Comparison of ENCODE assay signal across 12 mouse cellular contexts in the genomic region with DNA sequence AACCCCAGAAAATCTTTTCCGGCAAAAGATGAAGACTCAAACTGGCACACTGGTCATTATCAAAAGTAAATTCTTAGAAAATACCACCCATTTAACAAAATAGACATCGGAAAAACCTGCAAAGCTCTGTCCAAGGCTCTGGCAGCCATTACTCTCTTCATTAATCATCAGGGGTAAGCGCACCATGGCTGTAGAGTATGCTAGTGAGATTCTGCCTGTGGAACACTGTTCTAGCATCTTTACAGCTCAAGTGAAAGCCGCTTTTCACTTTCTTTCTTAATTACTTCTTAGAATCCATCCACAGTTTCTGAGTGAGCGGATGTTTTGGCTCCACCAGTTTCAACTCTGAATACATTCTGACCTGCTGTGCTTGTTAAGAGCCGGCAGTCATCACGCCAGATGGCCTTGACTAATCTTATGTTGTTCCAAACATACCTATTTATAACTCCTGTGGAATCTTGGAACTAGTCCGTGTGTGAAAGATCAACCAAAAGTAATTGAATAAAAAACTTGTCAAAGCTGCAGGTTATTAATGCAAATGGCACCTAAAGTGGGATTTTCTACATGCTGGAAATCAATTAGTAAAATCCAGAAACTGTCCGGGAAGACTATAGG.
DNase-seq lines count a peak whose midpoint lies in the region; ATAC-seq lines count a peak whose summit lies in the region.
"Had no signal": no experiment of that assay in that cellular context is flagged by ENCODE, and none has a peak within 500 bp of the region (broad histone marks: within the 10 kb centered on the region; RNA-seq: fewer than 3 reads in every experiment).

No protein-coding gene starts in this region.

- 56% methylated on average over 9 of the region's 9 CpGs for WGBS in hindbrain, embryonic 15.5 days
- 74% methylated on average over 9 of the region's 9 CpGs for WGBS in hindbrain, embryonic 11.5 days

- no peaks in the 10 kb centered on the region for H3K27me3 ChIP-seq in hindbrain, embryonic 15.5 days
- no peaks in the 10 kb centered on the region for H3K27me3 ChIP-seq in hindbrain, embryonic 11.5 days (ENCODE audit: control insufficient read depth, insufficient read depth, low read length)
- H3K27me3 ChIP-seq: limb, embryonic 12.5 days; stomach, embryonic 15.5 days had no signal

- no peaks in the 10 kb centered on the region for H3K9me3 ChIP-seq in hindbrain, embryonic 15.5 days
- H3K9me3 ChIP-seq in hindbrain, embryonic 11.5 days (ENCODE audit: control insufficient read depth, low read length): no peaks in the 10 kb centered on the region
- H3K9me3 ChIP-seq: limb, embryonic 12.5 days; stomach, embryonic 15.5 days had no signal

- H3K27ac ChIP-seq in hindbrain, embryonic 15.5 days (replicated peaks): no peak overlapping the region
- H3K27ac ChIP-seq in hindbrain, embryonic 11.5 days (ENCODE audit: low read depth, low read length): no peak overlapping the region
- H3K27ac ChIP-seq: layer of hippocampus, adult 2 months; limb, embryonic 12.5 days; stomach, embryonic 15.5 days had no signal

- no peak overlapping the region for H3K9ac ChIP-seq in hindbrain, embryonic 15.5 days
- no peak overlapping the region for H3K9ac ChIP-seq in hindbrain, embryonic 11.5 days (ENCODE audit: low read depth, low read length)
- H3K9ac ChIP-seq: limb, embryonic 12.5 days; lung, embryonic 14.5 days; stomach, embryonic 15.5 days had no signal

- H3K36me3 ChIP-seq in hindbrain, embryonic 15.5 days: no peaks in the 10 kb centered on the region
- H3K36me3 ChIP-seq in hindbrain, embryonic 11.5 days (ENCODE audit: control insufficient read depth, insufficient read depth, low read length): no peaks in the 10 kb centered on the region
- H3K36me3 ChIP-seq: limb, embryonic 12.5 days; stomach, embryonic 15.5 days had no signal

- H3K4me2 ChIP-seq in hindbrain, embryonic 15.5 days: no peak overlapping the region
- H3K4me2 ChIP-seq in hindbrain, embryonic 11.5 days (replicated peaks; ENCODE audit: low read depth, low read length): no peak overlapping the region
- H3K4me2 ChIP-seq: limb, embryonic 12.5 days; lung, embryonic 14.5 days; stomach, embryonic 15.5 days had no signal

- DNase-seq in cerebellum, adult 11 months: peak; percentile 7
- no peak for DNase-seq in cerebellum, adult 11-12 months
- no peak for DNase-seq in hindbrain, embryonic 11.5 days (ENCODE audit: low spot score)
- DNase-seq in MN1 (ENCODE audit: low spot score): peak; percentile 78
- peak; percentile 34 to 35 for DNase-seq in cerebellum, postnatal 36 days
- DNase-seq in urinary bladder, postnatal 14 days (ENCODE audit: low spot score): no peak
- DNase-seq: lung, embryonic 14.5 days had no signal

- ATAC-seq in hindbrain, embryonic 15.5 days (ENCODE audit: low FRiP score, low read depth): 0 out of 2 replicates have a peak, but pooled peaks have one; percentile 19
- no peak for ATAC-seq in hindbrain, embryonic 11.5 days (ENCODE audit: low FRiP score)
- ATAC-seq in activated CD4-positive, CD25-positive, alpha-beta regulatory T cell, adult 4 months: no peak

- H3K4me1 ChIP-seq in hindbrain, embryonic 15.5 days (replicated peaks): peaks cover 7% of the 10 kb centered on the region
- no peaks in the 10 kb centered on the region for H3K4me1 ChIP-seq in hindbrain, embryonic 11.5 days (replicated peaks; ENCODE audit: control insufficient read depth, insufficient read depth, low read length)
- H3K4me1 ChIP-seq: limb, embryonic 12.5 days; stomach, embryonic 15.5 days had no signal

- H3K4me3 ChIP-seq in hindbrain, embryonic 15.5 days: no peak overlapping the region
- H3K4me3 ChIP-seq in hindbrain, embryonic 11.5 days (ENCODE audit: low read depth, low read length): no peak overlapping the region
- H3K4me3 ChIP-seq: layer of hippocampus, adult 2 months; limb, embryonic 12.5 days; stomach, embryonic 15.5 days had no signal

Comparison
In these comparisons a context has a peak if more than half of its experiments do, and no peak if none do; other contexts are left out.
1. DNase-seq: peak in cerebellum, adult 11 months (single experiment), MN1 (single experiment) and cerebellum, postnatal 36 days (2 of 2); none in cerebellum, adult 11-12 months (single experiment), hindbrain, embryonic 11.5 days (single experiment) and urinary bladder, postnatal 14 days (single experiment).